Mouse (Mus musculus) frontal cortex, adult 2 months (tissue): ENCODE data around the gene Mamdc2. TPM values are rescaled to one million over a fixed set of nuclear protein-coding genes. Genes with fewer than 3 reads are reported as not detected.

ENCODE experiments used
- DNase-seq, 2 experiments: peaks; one replicate each; pipeline ENCODE4 v3.0.0; 2022; ENCODE audit warnings: low spot score in 1 of 2; ENCODE audit errors: extremely low spot score in 1 of 2
- polyA plus RNA-seq: library from polyadenylated mRNA; depleted of rRNA; stranded (reverse); fragments of >200 nt; gene quantifications from 2 replicates; pipeline ENCODE4 v1.2.3, GENCODE M21; 2012

The Mamdc2 gene
- polyA plus RNA-seq, 1 experiment: 1.0 TPM

DNA sequence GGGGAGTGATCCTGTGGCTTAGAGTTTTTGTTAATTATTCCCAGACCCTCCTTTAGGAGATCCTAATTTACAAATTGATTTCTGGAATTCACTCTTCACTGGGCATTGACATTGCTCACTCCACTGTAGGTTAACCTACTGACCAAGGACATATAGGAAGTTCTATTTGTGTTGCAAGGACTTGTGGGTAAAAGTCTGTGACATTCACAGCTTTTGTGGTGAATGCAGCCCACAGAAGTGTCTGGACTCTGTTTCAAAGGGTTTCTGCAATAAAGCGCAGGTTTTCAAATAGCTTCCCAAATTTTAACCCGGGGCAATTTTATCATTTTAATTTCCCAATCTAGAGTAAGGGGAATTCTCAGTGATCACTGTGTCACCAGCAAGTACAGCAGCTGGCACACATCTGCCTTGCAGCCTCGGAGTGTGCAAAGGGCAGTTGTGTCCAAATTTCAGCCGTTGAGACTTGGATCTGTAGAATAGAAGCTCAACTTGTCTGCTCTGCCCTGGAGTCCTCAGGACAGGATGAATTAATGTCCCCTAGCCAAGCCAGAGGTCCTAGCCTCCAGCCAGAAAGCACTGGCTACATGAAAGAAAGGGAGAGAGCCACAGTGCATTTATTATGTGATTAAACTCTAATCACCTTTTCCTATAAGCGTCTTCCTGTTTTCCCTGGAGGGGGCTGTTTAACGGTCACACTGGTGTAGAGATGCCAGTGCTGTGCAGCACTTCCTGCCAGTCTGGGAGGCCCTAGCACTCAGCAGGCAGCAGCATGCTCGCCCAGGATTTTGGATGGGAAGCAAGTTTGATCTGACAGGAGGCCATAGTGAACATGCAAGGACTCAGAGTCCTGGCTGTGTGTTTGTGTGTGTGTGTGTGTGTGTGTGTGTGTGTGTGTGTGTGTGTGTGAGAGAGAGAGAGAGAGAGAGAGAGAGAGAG is 3.1 kb downstream of the Mamdc2 start:
- DNase-seq: no peak

DNA sequence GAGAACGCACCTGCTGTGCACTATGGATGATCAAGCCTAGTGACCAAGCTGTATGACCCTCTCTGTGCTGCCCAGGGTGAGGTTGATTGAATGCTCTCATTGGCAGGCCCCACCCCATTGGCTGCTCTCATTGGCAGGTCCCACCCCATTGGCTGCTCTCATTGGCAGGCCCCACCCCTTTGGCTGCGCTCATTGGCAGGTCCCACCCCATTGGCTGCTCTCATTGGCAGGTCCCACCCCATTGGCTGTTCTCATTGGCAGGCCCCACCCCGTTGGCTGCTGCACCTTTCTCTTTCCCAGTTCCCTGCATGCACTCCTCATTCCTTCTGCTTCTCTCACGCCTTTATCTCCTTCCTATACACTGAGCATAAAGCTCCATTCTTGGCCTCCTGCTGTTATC is 12.5 kb downstream of the Mamdc2 start:
- no peak for DNase-seq

DNA sequence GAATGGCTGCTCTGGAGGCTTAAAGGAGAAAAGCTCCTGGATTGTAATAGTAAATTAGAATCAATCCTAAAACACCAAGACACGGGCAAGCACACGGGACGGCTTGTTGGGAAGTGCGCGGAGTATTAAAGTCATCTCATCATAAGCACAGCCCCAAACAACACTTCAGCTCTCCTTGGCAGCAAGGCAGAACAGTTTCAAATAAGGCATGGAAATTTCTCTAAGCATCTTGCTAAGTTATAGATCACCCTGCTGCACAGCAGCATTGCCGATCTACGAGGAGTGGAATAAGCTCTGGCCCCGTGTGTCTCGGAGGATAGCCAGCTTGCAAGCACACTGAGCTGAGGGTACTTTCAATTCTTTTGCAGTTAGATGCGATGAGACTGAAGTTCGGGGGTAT is 13.8 kb downstream of the Mamdc2 start:
- no peak for DNase-seq

DNA sequence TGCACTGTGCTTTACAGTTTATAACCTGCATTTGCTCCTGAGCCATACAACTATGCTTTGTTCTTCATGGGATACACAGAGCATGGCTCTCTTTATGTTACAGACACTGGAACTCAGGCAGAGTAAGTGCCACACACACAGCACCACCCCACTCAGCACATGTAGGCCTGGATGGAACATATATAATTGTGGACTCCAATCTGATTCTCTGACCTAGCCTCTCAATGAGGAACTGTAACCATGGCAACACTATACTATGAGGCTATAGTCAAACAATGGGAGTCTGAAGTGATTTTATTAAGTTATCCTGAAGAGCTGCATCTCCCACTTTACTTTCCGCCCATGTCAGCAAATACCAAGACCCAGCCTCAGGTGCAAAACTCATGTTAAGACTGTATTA is 30.6 kb downstream of the Mamdc2 start:
- no peak for DNase-seq

DNA sequence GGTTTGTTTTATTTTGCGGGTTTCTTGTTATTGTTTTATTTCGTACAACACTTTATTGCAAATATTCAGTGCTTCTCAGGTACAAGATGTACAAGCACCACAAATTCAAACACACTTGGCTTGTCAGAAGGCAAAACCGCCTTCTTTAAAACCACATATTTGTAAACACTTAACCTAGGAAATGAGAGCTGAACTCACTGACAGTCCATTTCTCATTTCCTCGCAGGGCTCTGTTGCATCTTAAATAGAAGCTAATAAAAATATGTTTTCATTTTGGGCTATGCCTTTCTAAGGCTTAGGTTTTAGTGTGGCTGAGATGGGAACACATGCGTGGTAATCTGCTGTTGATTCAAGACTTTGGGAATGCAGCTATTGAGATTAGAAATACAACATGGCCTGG is 37.4 kb downstream of the Mamdc2 start:
- DNase-seq: no peak

DNA sequence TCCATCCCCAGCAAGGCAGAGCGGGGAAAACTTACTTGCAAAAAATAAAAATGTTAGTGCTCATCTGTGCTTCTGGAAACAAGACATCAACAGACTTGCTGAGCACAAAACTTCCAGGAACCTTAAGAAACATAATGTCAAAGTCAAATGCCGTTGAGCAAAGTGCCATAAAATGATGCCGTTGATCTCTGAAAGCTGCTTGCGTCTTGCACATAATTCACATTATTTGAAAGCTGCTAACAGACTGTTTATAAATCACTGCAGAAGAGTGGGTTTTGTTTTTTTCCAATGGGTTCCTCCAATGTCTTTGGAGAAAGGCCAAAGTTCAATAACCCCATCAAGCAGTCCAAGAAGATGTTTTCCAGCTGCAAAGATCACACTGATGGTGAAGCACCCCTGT is 37.9 kb downstream of the Mamdc2 start:
- no peak for DNase-seq

DNA sequence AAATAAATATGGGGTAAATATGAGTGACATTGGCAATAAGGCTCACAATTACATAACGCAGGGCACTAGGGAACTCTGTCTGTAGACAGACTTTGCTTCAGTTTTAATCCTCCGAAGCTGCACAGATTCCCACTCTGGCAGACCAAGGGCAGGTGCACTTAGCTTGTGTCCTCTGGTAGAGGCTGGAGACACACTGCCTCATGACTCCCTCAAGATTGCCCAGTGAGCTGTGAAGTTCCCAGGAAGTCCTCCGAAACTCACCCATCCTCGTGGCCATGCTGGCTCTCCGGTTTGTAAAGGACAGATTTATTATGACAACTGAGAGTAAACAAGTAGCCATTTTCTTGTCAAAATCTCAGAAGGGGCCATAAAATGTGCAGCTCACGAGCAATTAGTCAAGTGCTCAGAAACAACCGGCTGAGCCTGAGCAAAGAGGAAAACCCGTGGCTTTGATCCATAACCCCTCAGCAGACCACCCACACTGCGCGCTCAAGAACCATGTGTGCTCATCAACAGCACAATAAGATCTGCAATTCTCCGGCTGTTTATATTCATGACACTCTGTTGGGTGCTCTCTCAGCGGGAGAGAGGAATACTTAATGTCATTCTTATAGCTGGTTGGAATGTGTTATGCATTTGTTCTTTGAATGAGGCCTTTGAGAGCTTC is 46.6 kb downstream of the Mamdc2 start:
- no peak for DNase-seq

DNA sequence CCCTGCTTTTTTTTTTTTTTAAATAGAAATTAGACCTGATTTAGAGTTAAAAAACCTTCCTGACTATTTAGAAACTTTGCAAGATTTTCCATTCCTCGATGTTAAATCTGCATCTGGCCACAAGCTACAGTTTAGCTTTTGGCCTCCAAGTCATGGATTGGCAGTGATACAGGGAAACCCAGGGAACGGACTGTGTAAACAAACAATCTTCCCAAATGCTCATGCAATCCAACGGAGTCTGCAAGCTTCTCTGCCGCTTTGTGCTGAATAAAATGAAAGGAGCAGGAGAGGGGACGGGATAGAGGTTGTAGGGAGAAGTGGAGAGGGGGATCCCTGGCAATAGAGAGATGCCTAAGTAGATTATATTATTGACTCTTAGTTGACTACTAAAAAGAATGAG is 47.8 kb downstream of the Mamdc2 start:
- no peak for DNase-seq

DNA sequence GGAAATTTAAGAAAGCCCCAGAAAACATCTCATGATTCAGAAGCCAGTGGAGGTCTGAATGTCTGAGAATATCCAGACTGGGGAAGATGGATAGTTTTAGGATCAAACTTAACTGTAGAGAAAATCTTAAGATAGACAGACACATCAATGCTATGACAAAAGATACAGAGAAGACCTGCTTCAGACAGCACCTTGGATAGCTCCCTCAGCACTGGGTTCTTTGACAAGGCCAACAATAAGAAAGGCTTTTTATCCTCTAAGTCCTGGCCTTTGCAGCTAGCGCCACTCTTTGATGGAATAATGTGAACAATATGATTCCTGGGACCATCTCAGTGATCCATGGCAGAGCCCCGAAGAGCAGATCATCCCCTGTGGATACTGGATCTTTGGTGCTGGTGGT is 52.3 kb downstream of the Mamdc2 start:
- no peak for DNase-seq

DNA sequence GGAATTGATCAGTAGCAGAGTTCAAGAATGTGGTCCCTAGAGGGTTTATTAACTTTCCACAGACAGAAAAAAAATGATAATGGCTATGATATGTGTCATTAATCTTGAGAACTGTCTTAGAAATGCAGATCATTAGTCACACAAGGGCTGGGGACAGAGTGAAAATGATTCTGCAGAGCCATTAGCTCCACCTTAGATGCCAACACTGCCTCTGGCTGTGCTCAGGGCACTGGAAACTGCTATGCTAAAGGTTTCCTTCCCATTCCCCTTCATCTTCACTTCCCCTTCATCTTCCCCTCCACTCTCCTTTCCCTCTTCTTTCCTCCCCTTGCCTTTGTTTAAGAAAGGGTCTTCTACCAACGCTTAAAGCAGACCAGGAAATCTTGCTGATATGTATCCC is 53.6 kb downstream of the Mamdc2 start:
- DNase-seq: no peak

DNA sequence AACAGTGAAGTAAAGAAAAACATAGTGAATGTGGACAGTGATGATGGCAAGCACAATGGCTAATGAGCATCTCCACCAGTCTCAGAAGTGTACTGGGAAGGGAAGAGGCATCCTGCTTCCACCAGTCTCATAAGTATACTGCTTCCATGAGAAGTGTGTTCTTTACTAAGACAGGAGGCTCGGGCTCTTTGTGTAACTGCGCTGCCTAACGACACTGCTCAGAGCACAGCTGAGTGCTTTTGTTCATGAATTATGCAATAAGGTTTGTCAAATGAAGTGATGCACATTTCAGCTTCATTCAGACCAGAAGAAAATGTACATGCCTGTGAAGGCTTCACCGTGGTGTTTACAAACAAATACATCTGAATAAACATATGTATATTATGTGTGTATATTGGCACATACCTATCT is 59.4 kb downstream of the Mamdc2 start:
- DNase-seq: no peak

DNA sequence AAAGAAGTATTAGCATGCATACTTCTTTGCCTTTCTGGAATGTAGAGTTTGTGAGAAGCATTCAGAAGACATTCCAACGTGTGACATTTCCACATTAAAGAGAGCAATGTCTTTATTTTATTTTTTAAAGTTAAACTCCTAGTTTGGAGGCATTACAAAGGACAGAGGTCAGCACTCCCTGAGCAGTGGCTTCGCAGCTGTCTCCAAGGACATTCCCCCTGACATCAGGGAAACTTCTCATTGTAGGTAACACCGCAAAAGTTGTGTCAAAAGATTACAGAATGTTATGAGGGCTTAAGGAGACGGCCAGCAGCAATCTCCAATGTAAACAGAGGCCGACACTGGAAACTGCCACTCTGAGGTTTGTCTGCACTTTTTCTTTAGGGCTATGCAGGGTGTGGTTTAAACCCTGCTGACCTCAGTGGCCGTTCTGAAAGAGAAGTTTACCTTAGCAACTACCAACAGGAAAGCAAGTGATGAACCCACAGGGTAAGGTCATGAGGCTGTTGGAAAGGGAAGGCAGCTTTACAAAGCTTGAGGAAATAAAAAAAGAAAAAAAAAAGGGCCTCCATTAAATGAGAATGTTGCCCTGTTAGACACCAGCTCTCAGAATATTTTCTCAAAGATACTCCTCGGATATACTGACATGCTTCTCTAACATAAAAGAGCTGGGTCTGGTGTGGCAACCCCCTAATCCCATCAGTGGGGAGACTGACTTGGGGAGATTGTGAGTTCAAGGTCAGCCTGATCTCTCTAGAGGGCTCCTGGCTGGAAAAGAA is 60.0 kb downstream of the Mamdc2 start:
- no peak for DNase-seq

DNA sequence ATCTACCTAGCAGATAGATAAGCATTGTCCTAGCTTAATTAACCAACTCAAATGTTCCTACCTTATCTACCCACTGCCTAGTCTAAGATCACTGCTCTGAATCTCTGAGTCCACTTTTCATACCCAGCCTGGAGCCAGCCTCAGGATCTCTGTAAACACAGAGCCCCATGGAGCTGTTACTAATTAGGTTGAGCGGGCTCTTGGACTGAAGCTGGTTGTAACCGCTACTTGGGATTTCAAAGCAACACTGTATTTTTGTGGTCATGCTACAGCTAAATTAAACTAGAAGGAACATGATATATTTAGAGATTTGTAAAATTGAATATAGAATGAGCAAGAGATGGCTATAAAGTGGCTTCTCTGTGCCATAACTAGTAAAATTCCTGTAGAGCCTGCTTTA is 65.8 kb downstream of the Mamdc2 start:
- DNase-seq: no peak

DNA sequence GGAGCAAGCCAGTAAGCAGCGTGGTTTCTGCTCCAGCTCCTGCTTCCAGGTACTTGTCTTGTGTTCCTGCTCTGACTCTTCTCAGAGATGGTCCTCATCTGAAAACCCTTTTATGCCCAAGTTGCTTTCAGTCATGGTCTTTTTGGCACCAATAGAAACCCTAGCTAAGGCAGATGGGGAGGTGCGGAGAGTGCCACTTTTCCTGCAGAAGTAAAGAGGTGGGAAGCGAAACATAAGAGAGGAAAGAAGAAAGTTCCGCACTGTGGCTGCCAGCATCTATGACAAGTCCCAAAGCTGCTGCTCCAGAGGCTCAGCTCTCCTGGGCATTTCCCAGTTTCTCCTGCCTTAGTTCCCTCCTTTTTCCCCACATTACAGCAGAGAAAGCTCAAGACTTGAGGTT is 67.3 kb downstream of the Mamdc2 start:
- DNase-seq: peak in 1 of 2 experiments; percentile 42

DNA sequence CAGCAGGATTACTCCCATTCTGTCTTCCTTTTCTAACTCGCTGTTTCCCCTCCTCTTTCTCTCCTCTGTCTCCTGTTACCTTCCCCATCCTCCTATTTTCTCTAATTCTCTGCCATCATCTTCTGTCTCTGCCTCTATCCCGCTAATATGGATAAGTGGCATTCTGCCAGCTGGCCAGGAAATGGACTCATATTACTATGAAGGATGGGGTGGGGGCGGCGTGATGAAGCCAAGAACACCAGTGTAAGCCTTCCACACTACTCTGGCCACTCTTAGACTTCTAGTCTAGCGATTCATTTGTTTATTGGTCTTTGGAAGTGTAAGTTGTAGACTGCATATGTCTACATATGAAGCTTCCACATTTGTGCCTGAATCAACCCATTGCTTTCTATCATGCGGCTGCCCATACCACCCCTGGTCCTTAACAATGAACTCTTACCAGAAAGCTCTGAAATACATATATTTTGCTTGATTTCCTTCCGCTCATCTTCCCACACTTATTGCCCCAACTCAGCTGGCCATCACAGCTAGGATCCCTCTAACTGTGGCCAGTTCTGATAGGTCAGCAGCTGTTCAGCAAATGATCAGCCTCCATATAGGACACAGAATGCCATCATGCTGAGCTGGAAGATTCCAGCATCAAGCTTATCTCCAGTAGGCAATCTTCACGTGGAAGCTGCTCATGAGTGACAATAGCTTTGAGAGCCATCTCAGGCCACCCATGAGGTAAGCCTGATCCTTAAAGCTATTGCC is 68.3 kb downstream of the Mamdc2 start:
- DNase-seq: no peak

DNA sequence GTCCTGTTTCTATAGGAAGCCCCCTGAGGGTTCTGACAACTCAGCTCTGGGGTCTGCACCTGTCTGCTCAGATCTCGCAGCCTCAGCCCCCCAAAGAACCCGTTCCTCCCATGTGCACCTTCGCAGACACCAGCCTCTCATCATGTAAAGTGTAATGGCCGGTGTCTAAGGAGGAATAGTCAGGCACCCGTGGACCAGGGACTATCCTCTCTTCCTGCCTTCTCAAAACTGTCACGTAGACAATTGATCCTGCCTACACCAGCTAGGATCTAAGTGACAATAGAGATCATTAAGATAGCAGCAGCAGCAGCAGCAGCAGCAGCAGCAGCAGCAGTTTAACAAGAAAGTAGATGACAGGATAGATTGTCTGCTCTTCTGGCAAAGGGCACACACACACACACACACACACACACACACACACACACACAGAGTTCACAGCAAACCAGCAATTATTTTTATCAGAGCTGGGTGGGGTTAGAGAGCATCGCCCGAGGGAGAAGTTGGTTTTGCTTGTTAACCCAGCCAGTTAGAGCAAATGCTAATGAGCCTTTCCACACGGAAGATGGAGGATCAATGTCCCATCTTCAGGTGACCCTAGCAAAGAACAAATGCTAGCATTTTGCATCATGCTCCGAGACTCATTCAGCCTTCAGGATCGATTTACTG is 71.6 kb downstream of the Mamdc2 start:
- DNase-seq: no peak

DNA sequence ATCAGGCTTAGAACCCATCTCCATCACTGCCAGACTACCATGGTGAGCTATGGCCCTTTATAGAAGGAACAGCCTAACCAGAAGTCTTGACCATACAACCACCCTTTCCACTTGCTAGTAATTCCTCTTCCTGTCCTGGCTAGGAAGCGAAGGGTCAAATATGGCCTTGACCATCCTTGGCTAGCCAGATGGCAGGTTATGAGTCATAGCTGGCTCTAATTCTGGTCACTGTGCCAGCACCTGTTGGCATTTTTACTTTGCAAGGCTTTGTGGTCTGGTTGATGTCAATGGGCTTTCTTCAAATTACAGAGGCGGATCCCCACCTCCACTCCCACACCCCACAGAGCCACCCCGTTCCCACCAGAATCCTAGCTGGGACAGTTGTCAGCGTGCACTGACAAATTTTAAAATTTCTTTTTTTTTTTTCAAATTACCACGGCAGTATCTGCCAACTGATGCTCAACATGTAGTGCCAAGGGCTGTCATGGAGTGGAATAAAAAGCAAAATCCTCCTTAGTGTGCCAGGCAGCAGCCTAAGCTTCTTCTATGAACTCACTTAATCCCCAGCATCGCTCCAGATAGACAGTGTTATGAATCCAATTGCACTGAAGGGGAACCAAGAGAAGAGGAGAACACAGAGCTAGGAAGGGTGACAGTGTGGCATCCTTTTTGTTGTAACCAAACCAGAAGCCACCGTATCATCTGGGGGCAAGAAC is 73.1 kb downstream of the Mamdc2 start:
- peak in 1 of 2 experiments; percentile 34 for DNase-seq

DNA sequence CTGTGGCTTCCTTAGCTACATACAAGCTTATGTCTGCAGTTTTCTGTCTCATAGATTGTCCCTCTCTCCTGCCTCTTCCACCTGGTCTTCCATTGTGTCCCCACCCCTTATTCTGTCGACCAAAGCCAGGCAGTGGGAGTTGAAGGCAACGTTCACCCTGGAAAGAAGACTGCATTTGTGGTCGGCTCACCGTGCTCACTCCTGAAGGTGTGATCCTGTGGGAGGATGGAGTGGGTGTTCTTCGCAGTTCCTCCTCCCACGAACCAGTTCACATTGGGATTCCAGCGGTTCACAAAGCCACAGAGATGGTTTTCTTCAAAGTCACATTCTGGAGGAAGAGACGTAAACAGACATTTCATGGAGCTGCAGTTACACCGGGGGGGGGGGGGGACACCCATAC is 74.5 kb downstream of the Mamdc2 start:
- peak in 1 of 2 experiments; percentile 49 for DNase-seq

DNA sequence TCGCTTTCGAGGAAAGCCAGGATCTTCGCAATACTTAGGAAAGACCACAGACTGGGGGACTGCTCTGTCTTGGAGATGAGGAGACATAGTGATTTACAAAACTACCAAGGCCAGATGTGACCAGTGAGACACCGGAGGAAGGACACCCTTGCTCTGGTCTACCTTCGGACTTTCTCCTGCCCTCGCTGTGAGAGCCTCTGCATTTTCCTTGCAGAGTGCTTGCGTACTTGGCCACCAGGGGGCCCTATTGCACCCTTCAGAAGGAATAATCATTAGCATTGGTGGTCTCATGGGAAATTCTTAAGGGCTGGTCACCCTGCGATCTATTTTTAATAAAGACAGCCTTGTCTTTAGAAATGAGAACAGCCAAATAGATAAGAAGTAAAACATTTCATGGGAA is 75.0 kb downstream of the Mamdc2 start:
- peak in 1 of 2 experiments; percentile 85 for DNase-seq
